Mouse (Mus musculus) limb, embryonic 14.5 days (tissue): ENCODE data around the gene Fth1. TPM values are rescaled to one million over a fixed set of nuclear protein-coding genes. Genes with fewer than 3 reads are reported as not detected.

Source experiments
- ATAC-seq: fragments of 200-750 bp; cut with Nextera tagmentation; 2 replicates; pipeline ENCODE4 v1.8.0; 2017; ENCODE audit warnings: low read depth, moderate number of reproducible peaks, moderate TSS enrichment; ENCODE audit not compliant: low FRiP score
- DNase-seq: peaks from one replicate; pipeline ENCODE4 v3.0.0-alpha.2; 2015; ENCODE audit warnings: low spot score
- H3K27ac ChIP-seq: fragments of 300-500 bp; sonication (generic); replicated peaks from 2 replicates; pipeline ENCODE4 v1.5.1; 2014; ENCODE audit warnings: low read depth, mild to moderate bottlenecking, low read length, moderate library complexity, mixed read lengths
- H3K27me3 ChIP-seq: fragments of 300-500 bp; sonication (generic); 2 replicates; pipeline ENCODE4 v1.6.1; 2014; ENCODE audit warnings: low read length, mixed read lengths; ENCODE audit not compliant: control insufficient read depth, insufficient read depth
- H3K36me3 ChIP-seq: fragments of 300-500 bp; sonication (generic); 2 replicates; pipeline ENCODE4 v1.6.1; 2014; ENCODE audit warnings: mild to moderate bottlenecking, low read length, moderate library complexity, mixed read lengths; ENCODE audit not compliant: control insufficient read depth, insufficient read depth
- H3K4me1 ChIP-seq: fragments of 300-500 bp; sonication (generic); 2 replicates; pipeline ENCODE4 v1.6.1; 2014; ENCODE audit warnings: antibody characterized with exemption, low read length, mixed read lengths; ENCODE audit not compliant: control insufficient read depth, insufficient read depth
- H3K4me2 ChIP-seq: fragments of 300-500 bp; sonication (generic); replicated peaks from 2 replicates; pipeline ENCODE4 v1.6.1; 2014; ENCODE audit warnings: low read depth, mild to moderate bottlenecking, low read length, moderate library complexity; ENCODE audit not compliant: severe bottlenecking
- H3K4me3 ChIP-seq: fragments of 300-500 bp; sonication (generic); replicated peaks from 2 replicates; pipeline ENCODE4 v1.5.1; 2014; ENCODE audit warnings: low read length
- H3K9ac ChIP-seq: fragments of 300-500 bp; sonication (generic); 2 replicates; pipeline ENCODE4 v1.6.1; 2014; ENCODE audit warnings: mild to moderate bottlenecking, low read depth, low read length, moderate library complexity; ENCODE audit not compliant: severe bottlenecking
- H3K9me3 ChIP-seq: fragments of 300-500 bp; sonication (generic); 2 replicates; pipeline ENCODE4 v1.6.1; 2016; ENCODE audit warnings: low read length; ENCODE audit not compliant: control insufficient read depth
- POLR2A ChIP-seq: fragments of 200-500 bp; IDR thresholded peaks from 2 replicates; pipeline ENCODE4 v1.8.0; 2012; ENCODE audit warnings: inconsistent platforms, mild to moderate bottlenecking, moderate library complexity, borderline replicate concordance; ENCODE audit not compliant: insufficient read depth, insufficient read length; ENCODE audit errors: extremely low read depth
- WGBS: fragments of 180-500 bp; shearing (Covaris S2); extraction: QIAGEN DNeasy Blood & Tissue Kit; methylation state at CpG from one replicate; pipeline ENCODE4 v1.1.7; 2014; 5-methylcytosine and 5-hydroxymethylcytosine counted together
- polyA plus RNA-seq, 2 experiments: library from polyadenylated mRNA; depleted of rRNA in 1 of 2; stranded (reverse) in 1 of 2; unstranded in 1 of 2; fragments of >200 nt; fragmentation: Nextera tagmentation in 1 of 2; extraction: Ambion mirVana in 1 of 2; gene quantifications; 2 replicates each; pipeline versions ENCODE4 v1.2.1 to v1.2.3; 2012 to 2014

Fth1 gene
- polyA plus RNA-seq, 2 experiments, result 670 to 1,580 TPM

- ATAC-seq, result no peak
- no peak overlapping the region for H3K9ac ChIP-seq
- H3K4me2 ChIP-seq, result no peak overlapping the region
- no peak overlapping the region for H3K4me3 ChIP-seq
- H3K27ac ChIP-seq, result no peak overlapping the region
- H3K36me3 ChIP-seq, result no peaks in the 10 kb centered on the region
- WGBS, result 52% methylated on average over 10 of the region's 10 CpGs
- DNase-seq, result no peak
- no peaks in the 10 kb centered on the region for H3K27me3 ChIP-seq
- no peaks in the 10 kb centered on the region for H3K9me3 ChIP-seq
- peaks cover 2% of the 10 kb centered on the region; the same call in 1 of the 2 replicates for H3K4me1 ChIP-seq
- no peak for TF ChIP-seq POLR2A
These were observed 37.6 kb upstream of the Fth1 start for GRCm38 (mm10) chr19:9942539-9943533.

- 0 out of 2 replicates have a peak, but pooled peaks cover 2% of the 10 kb centered on the region for H3K4me1 ChIP-seq
- 0 out of 2 replicates have a peak, but pooled peaks cover 5% of the 10 kb centered on the region for H3K9me3 ChIP-seq
- H3K27ac ChIP-seq, result no peak overlapping the region
- no peak overlapping the region for H3K4me3 ChIP-seq
- H3K9ac ChIP-seq, result no peak overlapping the region
- WGBS, result 92% methylated on average over 8 of the region's 8 CpGs
- H3K36me3 ChIP-seq, result no peaks in the 10 kb centered on the region
- DNase-seq, result no peak
- ATAC-seq, result no peak
- H3K4me2 ChIP-seq, result no peak overlapping the region
- TF ChIP-seq POLR2A, result no peak
- H3K27me3 ChIP-seq, result no peaks in the 10 kb centered on the region
These were observed 34.4 kb upstream of the Fth1 start for GRCm38 (mm10) chr19:9945800-9946564.

- 0 out of 2 replicates have a peak, but pooled peaks cover 5% of the 10 kb centered on the region for H3K9me3 ChIP-seq
- H3K27me3 ChIP-seq, result no peaks in the 10 kb centered on the region
- DNase-seq, result no peak
- TF ChIP-seq POLR2A, result no peak
- no peak overlapping the region for H3K9ac ChIP-seq
- no peak for ATAC-seq
- H3K4me2 ChIP-seq, result no peak overlapping the region
- H3K4me3 ChIP-seq, result no peak overlapping the region
- 0 out of 2 replicates have a peak, but pooled peaks cover 2% of the 10 kb centered on the region for H3K4me1 ChIP-seq
- no peaks in the 10 kb centered on the region for H3K36me3 ChIP-seq
- 74% methylated on average over 3 of the region's 3 CpGs for WGBS
- H3K27ac ChIP-seq, result no peak overlapping the region
These were observed 33.4 kb upstream of the Fth1 start for GRCm38 (mm10) chr19:9946986-9947385.

GRCm38 (mm10) chr19:9952390-9952789 is 28.0 kb upstream of the Fth1 start:
- no peak for ATAC-seq
- Histone ChIP-seq H3K4me1 (peaks cover 16% of the 10 kb centered on the region), H3K9me3 (peaks cover 5% of the 10 kb centered on the region; the same call in 1 of the 2 replicates), H3K4me2 (no peak overlapping the region), H3K27me3 (no peaks in the 10 kb centered on the region), H3K4me3 (no peak overlapping the region), H3K36me3 (no peaks in the 10 kb centered on the region), H3K27ac (no peak overlapping the region), H3K9ac (no peak overlapping the region)
- WGBS, result 66% methylated on average over 3 of the region's 3 CpGs
- no peak for TF ChIP-seq POLR2A
- DNase-seq, result no peak

GRCm38 (mm10) chr19:9952912-9953311 is 27.5 kb upstream of the Fth1 start:
- WGBS, result 96% methylated on average over 3 of the region's 3 CpGs
- ATAC-seq, result no peak
- peaks cover 5% of the 10 kb centered on the region; the same call in 1 of the 2 replicates for H3K9me3 ChIP-seq

More at GRCm38 (mm10) chr19:9952912-9953311, 27.5 kb upstream of the Fth1 start:
- Histone ChIP-seq H3K4me3 (no peak overlapping the region), H3K9ac (no peak overlapping the region), H3K36me3 (no peaks in the 10 kb centered on the region), H3K4me2 (no peak overlapping the region), H3K4me1 (peaks cover 16% of the 10 kb centered on the region), H3K27me3 (no peaks in the 10 kb centered on the region), H3K27ac (no peak overlapping the region)
- no peak for TF ChIP-seq POLR2A
- no peak for DNase-seq
